Mouse (Mus musculus): ENCODE data around the gene Gamt.

DNA sequence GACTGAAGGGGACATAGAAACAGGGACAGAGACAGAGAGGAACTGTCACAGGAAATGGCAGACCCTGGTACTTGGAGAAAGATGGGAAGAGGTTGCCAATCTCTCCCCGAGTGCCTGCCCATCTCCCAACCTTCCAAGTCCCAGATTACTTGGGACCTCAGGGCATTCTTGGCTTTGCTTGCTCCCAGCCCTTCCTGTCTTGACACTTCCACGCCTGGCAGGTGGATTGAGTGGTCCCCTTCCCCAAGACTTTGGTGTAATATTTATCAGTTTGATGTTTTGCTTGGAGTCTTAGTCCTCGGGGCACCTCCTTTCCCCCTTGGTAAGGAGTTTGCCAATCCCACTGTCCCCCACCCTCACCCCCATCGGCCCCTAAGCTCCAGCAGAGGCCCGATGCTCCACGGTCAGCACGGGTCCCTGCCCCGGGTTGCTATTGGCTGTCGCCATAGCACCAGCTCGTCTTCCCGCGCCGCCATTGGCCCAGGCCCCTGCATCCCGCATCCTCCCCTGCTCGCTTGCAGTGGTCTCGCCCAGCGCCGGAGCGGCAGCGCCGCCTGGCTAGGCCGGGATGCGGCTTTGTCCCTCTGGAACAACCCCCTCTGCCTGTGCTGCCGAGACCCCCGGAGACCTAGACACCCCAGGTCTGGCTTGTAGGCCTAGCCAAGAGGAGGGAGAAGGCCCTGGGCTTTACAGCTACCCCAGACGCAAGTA lies 37.9 kb upstream of the Gamt start:
- TF ChIP-seq POLR2A (IDR thresholded peaks at IDR 0.05; ENCODE audit: low read depth, low read length) (no peak), CTCF (IDR thresholded peaks at IDR 0.05; ENCODE audit: borderline replicate concordance, insufficient read depth, low read length) (no peak)
